Mouse (Mus musculus) MEL (cell line): ENCODE measurements around the gene Uqcr11. TPM values are rescaled to one million over a fixed set of nuclear protein-coding genes. Genes with fewer than 3 reads are reported as not detected.

Experiments
- DNase-seq: peaks from one replicate; pipeline ENCODE4 v3.0.0; 2011; ENCODE audit warnings: low read depth, low spot score
- H3K27ac ChIP-seq: 2 replicates; pipeline ENCODE4 v1.5.1; 2012; ENCODE audit warnings: low read depth, mild to moderate bottlenecking, control low read depth, low read length, moderate library complexity; ENCODE audit not compliant: control insufficient read depth
- H3K27me3 ChIP-seq, 2 experiments: fragments of 150-350 bp in 1 of 2; sonication (generic) in 1 of 2; 2 replicates each; pipeline ENCODE4 v1.6.1; 2012; ENCODE audit warnings: low read length in 2 of 2, mild to moderate bottlenecking in 2 of 2, improper control_type of control experiment in 1 of 2, moderate library complexity in 1 of 2; ENCODE audit not compliant: insufficient read depth in 2 of 2, control insufficient read depth in 1 of 2
- H3K36me3 ChIP-seq, 2 experiments: 2 replicates each; pipeline ENCODE4 v1.6.1; 2012 to 2014; ENCODE audit warnings: low read length in 2 of 2, improper control_type of control experiment in 1 of 2, inconsistent platforms in 1 of 2, mild to moderate bottlenecking in 1 of 2; ENCODE audit not compliant: insufficient read depth in 2 of 2, control insufficient read depth in 1 of 2
- H3K4me1 ChIP-seq, 2 experiments: fragments of 150-350 bp in 1 of 2; sonication (generic) in 1 of 2; 2 replicates each; pipeline ENCODE4 v1.6.1; 2012; ENCODE audit warnings: low read length in 2 of 2, improper control_type of control experiment in 1 of 2, mild to moderate bottlenecking in 1 of 2; ENCODE audit not compliant: insufficient read depth in 2 of 2, control insufficient read depth in 1 of 2
- H3K4me3 ChIP-seq, 2 experiments: fragments of 150-350 bp in 1 of 2; sonication (generic) in 1 of 2; 2 replicates each; pipeline ENCODE4 v1.5.1; 2012; ENCODE audit warnings: low read depth in 2 of 2, low read length in 2 of 2, mild to moderate bottlenecking in 2 of 2, moderate library complexity in 2 of 2, control low read depth in 1 of 2, improper control_type of control experiment in 1 of 2; ENCODE audit not compliant: control insufficient read depth in 1 of 2, insufficient read depth in 1 of 2
- H3K79me2 ChIP-seq: 2 replicates; pipeline ENCODE4 v1.6.1; 2012; ENCODE audit warnings: mild to moderate bottlenecking, low read length, moderate library complexity; ENCODE audit not compliant: control insufficient read depth, poor library complexity, insufficient read depth
- H3K9ac ChIP-seq: 2 replicates; pipeline ENCODE4 v1.6.1; 2012; ENCODE audit warnings: low read depth, mild to moderate bottlenecking, control low read depth, low read length, moderate library complexity; ENCODE audit not compliant: control insufficient read depth, poor library complexity, severe bottlenecking
- H3K9me3 ChIP-seq: fragments of 150-350 bp; sonication (generic); replicated peaks from 2 replicates; pipeline ENCODE4 v1.6.1; 2012; ENCODE audit warnings: mild to moderate bottlenecking, low read length, improper control_type of control experiment, moderate library complexity; ENCODE audit not compliant: insufficient read depth
- CHD1 ChIP-seq: IDR thresholded peaks from 2 replicates; pipeline ENCODE4 v1.6.1; 2012; ENCODE audit warnings: low read depth, mild to moderate bottlenecking, inconsistent platforms, low read length, improper control_type of control experiment
- CHD2 ChIP-seq: IDR thresholded peaks from 2 replicates; pipeline ENCODE4 v1.6.1; 2011; ENCODE audit warnings: low read length, improper control_type of control experiment
- E2F4 ChIP-seq: IDR thresholded peaks from 2 replicates; pipeline ENCODE4 v1.6.1; 2011; ENCODE audit warnings: low read depth, low read length, improper control_type of control experiment, borderline replicate concordance
- ELF1 ChIP-seq: IDR thresholded peaks from 2 replicates; pipeline ENCODE4 v1.6.1; 2014; ENCODE audit warnings: low read depth, mild to moderate bottlenecking, inconsistent platforms, low read length, improper control_type of control experiment, moderate library complexity
- ETS1 ChIP-seq: IDR thresholded peaks from 2 replicates; pipeline ENCODE4 v1.6.1; 2012; ENCODE audit warnings: low read depth, mild to moderate bottlenecking, inconsistent platforms, low read length, improper control_type of control experiment, moderate library complexity
- GATA1 ChIP-seq: IDR thresholded peaks from 2 replicates; pipeline ENCODE4 v1.6.1; 2011; ENCODE audit warnings: low read depth, low read length, improper control_type of control experiment
- HCFC1 ChIP-seq: IDR thresholded peaks from 2 replicates; pipeline ENCODE4 v1.6.1; 2012; ENCODE audit warnings: low read depth, mild to moderate bottlenecking, inconsistent platforms, low read length, improper control_type of control experiment, moderate library complexity
- KAT2A ChIP-seq: conservative IDR thresholded peaks from 2 replicates; pipeline ENCODE4 v1.6.1; 2012; ENCODE audit warnings: low read depth, low read length, improper control_type of control experiment, inconsistent platforms
- MAX ChIP-seq: IDR thresholded peaks from 2 replicates; pipeline ENCODE4 v1.6.1; 2011; ENCODE audit warnings: low read length, improper control_type of control experiment
- MAZ ChIP-seq: IDR thresholded peaks from 2 replicates; pipeline ENCODE4 v1.6.1; 2012; ENCODE audit warnings: low read depth, mild to moderate bottlenecking, inconsistent platforms, low read length, improper control_type of control experiment
- MEF2A ChIP-seq: IDR thresholded peaks from 2 replicates; pipeline ENCODE4 v1.6.1; 2014; ENCODE audit warnings: low read depth, mild to moderate bottlenecking, inconsistent platforms, low read length, improper control_type of control experiment; ENCODE audit not compliant: poor library complexity, insufficient replicate concordance, severe bottlenecking; ENCODE audit errors: extremely low read depth
- MXI1 ChIP-seq: IDR thresholded peaks from 2 replicates; pipeline ENCODE4 v1.6.1; 2011; ENCODE audit warnings: mild to moderate bottlenecking, low read depth, low read length, improper control_type of control experiment
- NELFE ChIP-seq: IDR thresholded peaks from 2 replicates; pipeline ENCODE4 v1.6.1; 2011; ENCODE audit warnings: low read depth, low read length, improper control_type of control experiment
- POLR2A ChIP-seq, 2 experiments: IDR thresholded peaks; 2 replicates each; pipeline ENCODE4 v1.6.1; 2011 to 2012; ENCODE audit warnings: low read length in 2 of 2, mild to moderate bottlenecking in 2 of 2, control low read depth in 1 of 2, improper control_type of control experiment in 1 of 2, low read depth in 1 of 2, moderate library complexity in 1 of 2; ENCODE audit not compliant: control insufficient read depth in 1 of 2, insufficient read depth in 1 of 2, poor library complexity in 1 of 2
- POLR2AphosphoS5 ChIP-seq: IDR thresholded peaks from 2 replicates; pipeline ENCODE4 v1.6.1; 2012; ENCODE audit warnings: low read depth, borderline replicate concordance, mild to moderate bottlenecking, inconsistent platforms, low read length, moderate library complexity, mixed read lengths
- RCOR1 ChIP-seq: IDR thresholded peaks from 2 replicates; pipeline ENCODE4 v1.6.1; 2012; ENCODE audit warnings: low read depth, mild to moderate bottlenecking, inconsistent platforms, low read length, improper control_type of control experiment
- USF2 ChIP-seq, 2 experiments: IDR thresholded peaks; 2 replicates each; pipeline ENCODE4 v1.6.1; 2011 to 2012; ENCODE audit warnings: improper control_type of control experiment in 2 of 2, low read length in 2 of 2, borderline replicate concordance in 1 of 2, inconsistent platforms in 1 of 2, low read depth in 1 of 2, mild to moderate bottlenecking in 1 of 2; ENCODE audit not compliant: insufficient read depth in 1 of 2
- ZC3H11A ChIP-seq: IDR thresholded peaks from 2 replicates; pipeline ENCODE4 v1.6.1; 2012; ENCODE audit warnings: low read depth, mild to moderate bottlenecking, inconsistent platforms, low read length, improper control_type of control experiment
- ZMIZ1 ChIP-seq: IDR thresholded peaks from 2 replicates; pipeline ENCODE4 v1.6.1; 2012; ENCODE audit warnings: low read depth, mild to moderate bottlenecking, inconsistent platforms, low read length, improper control_type of control experiment, moderate library complexity
- ZNF384 ChIP-seq: IDR thresholded peaks from 2 replicates; pipeline ENCODE4 v1.6.1; 2012; ENCODE audit warnings: low read depth, mild to moderate bottlenecking, inconsistent platforms, low read length, improper control_type of control experiment
- polyA plus RNA-seq, 2 experiments: library from polyadenylated mRNA; stranded (reverse) in 1 of 2; unstranded in 1 of 2; fragments of >175 nt in 1 of 2; fragments of >200 nt in 1 of 2; gene quantifications; 2 replicates each; pipeline versions ENCODE4 v1.2.1 to v1.2.4; 2012; ENCODE audit warnings: low replicate concordance in 2 of 2, low read depth in 1 of 2; ENCODE audit not compliant: insufficient read length in 2 of 2, insufficient read depth in 1 of 2, missing spikeins in 1 of 2
- total RNA-seq: library from RNA; depleted of rRNA; stranded (reverse); fragments of 300-350 nt; gene quantifications from 2 replicates; pipeline ENCODE4 v1.2.3, GENCODE M21; 2012

The Uqcr11 gene
- total and polyA plus RNA-seq, 3 experiments: 481 to 935 TPM; not detected in 1

DNA sequence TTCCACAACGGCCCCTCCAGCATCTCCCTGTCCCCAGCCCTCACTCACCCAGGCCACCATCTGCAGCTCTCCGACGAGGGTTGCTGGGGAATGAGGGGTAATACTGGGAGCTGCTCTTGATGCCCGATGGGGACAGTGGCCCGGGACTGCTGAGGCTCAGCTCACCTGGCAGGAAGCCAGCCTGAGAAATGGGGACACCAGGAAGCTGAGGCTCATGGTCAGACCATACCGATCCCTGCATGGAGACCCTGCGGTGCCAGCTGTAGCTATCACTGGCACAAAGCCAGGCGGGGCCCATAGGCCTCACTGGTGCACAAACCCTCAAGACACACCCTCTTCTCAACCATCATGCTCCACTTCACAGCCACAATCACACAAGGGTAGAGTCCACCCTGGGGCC, 12.8 kb upstream of the Uqcr11 start:
- H3K79me2 ChIP-seq: peaks cover 4% of the 10 kb centered on the region
- H3K27me3 ChIP-seq: no peaks in the 10 kb centered on the region
- H3K4me3 ChIP-seq: no peak overlapping the region
- DNase-seq: peak; percentile 38
- H3K4me1 ChIP-seq: peaks cover 23 to 56% of the 10 kb centered on the region in 2 experiments
- no peak overlapping the region for H3K27ac ChIP-seq
- peaks cover 8 to 43% of the 10 kb centered on the region in 2 experiments; a peak in 3 of 4 replicates for H3K36me3 ChIP-seq
- no peaks in the 10 kb centered on the region for H3K9me3 ChIP-seq
- H3K9ac ChIP-seq: no peak overlapping the region
- TF ChIP-seq MAX (0 out of 2 replicates have a peak, but pooled peaks have one; percentile 25), CHD2 (no peak), ZMIZ1 (no peak), HCFC1 (no peak), ZC3H11A (no peak), POLR2AphosphoS5 (no peak), POLR2A (IDR thresholded peaks at IDR 0.05; ENCODE audit: control insufficient read depth in 1 of 2, insufficient read depth in 1 of 2, low read depth in 1 of 2, low read length in 2 of 2, poor library complexity in 1 of 2) (no peak), RCOR1 (no peak), MXI1 (no peak), ZNF384 (no peak), ETS1 (peak; percentile 34; the same call in 1 of the 2 replicates)

DNA sequence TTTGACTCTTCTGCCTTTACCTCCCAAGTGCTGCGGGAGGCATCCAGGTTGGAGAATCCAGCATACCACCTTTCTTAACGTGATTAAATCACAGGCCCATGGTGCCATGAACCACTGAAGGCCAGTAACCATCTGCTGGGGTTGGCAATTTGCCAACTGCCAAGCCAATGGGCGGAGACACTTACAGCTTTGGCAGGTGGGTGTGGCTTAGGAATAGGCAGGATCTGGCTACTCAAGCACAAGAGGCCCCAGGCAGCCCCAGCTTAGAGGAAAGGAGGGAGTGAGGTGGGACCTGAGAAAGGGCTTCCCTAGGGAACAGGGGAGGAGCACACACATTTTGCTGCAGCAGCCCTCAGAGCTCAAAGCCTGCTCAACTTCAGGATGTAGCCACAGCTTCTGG, 11.7 kb upstream of the Uqcr11 start:
- peaks cover 18 to 46% of the 10 kb centered on the region in 2 experiments for H3K4me1 ChIP-seq
- no peak overlapping the region for H3K9ac ChIP-seq
- no peaks in the 10 kb centered on the region for H3K27me3 ChIP-seq
- no peaks in the 10 kb centered on the region for H3K9me3 ChIP-seq
- peaks cover 8 to 34% of the 10 kb centered on the region in 2 experiments; a peak in 3 of 4 replicates for H3K36me3 ChIP-seq
- H3K27ac ChIP-seq: no peak overlapping the region
- no peak overlapping the region for H3K4me3 ChIP-seq
- peak; percentile 55 for DNase-seq
- TF ChIP-seq MEF2A (no peak), GATA1 (no peak), KAT2A (no peak), ZNF384 (no peak), NELFE (no peak), E2F4 (no peak), ELF1 (no peak), ETS1 (no peak), USF2 (IDR thresholded peaks at IDR 0.05; ENCODE audit: borderline replicate concordance in 1 of 2, insufficient read depth in 1 of 2, low read depth in 1 of 2, low read length in 2 of 2) (no peak), CHD2 (no peak), MAZ (no peak), CHD1 (no peak)
- H3K79me2 ChIP-seq: peaks cover 4% of the 10 kb centered on the region
